Mouse (Mus musculus): ENCODE measurements around the gene Vmn2r91.
"Not testable (repeated sequence)": the region's sequence is repeated elsewhere in the genome, so short reads cannot be mapped to it uniquely, and the experiment has no call there.

Vmn2r91 gene

GRCm38 (mm10) chr17:18084716-18085115 lies at the start of gene Vmn2r91:
Gene Vmn2r91, plus strand, starts transcription at chr17:18085016.
- not testable (repeated sequence) for DNase-seq (ENCODE audit: low spot score)

- DNase-seq (ENCODE audit: low spot score) = no peak
Observed at GRCm38 (mm10) chr17:18049124-18049523, 35.7 kb upstream of the Vmn2r91 start, which contains the start of gene Vmn2r124. Gene Vmn2r124, plus strand, starts transcription at chr17:18049424.

GRCm38 (mm10) chr17:18095626-18096025 lies 10.8 kb downstream of the Vmn2r91 start:
- not testable (repeated sequence) for DNase-seq (ENCODE audit: low spot score)

- not testable (repeated sequence) for DNase-seq (ENCODE audit: low spot score)
Observed at GRCm38 (mm10) chr17:18102265-18102664, 17.4 kb downstream of the Vmn2r91 start.

GRCm38 (mm10) chr17:18151587-18151986 lies 66.8 kb downstream of the Vmn2r91 start, which contains the start of gene Vmn2r92:
Gene Vmn2r92, plus strand, starts transcription at chr17:18151887.
- not testable (repeated sequence) for DNase-seq (ENCODE audit: low spot score)

GRCm38 (mm10) chr17:18161194-18161593 lies 76.4 kb downstream of the Vmn2r91 start:
- DNase-seq (ENCODE audit: low spot score) = not testable (repeated sequence)

Measured in left cerebral cortex, adult 11 months (tissue).